Mouse (Mus musculus) heart, adult 2 months (tissue): ENCODE measurements around the gene Bnip2. TPM values are rescaled to one million over a fixed set of nuclear protein-coding genes. Genes with fewer than 3 reads are reported as not detected.

ENCODE experiments used
- DNase-seq, 2 experiments: peaks; one replicate each; pipeline ENCODE4 v3.0.0; 2021
- H3K27ac ChIP-seq: fragments of 200-600 bp; 2 replicates; pipeline ENCODE4 v1.8.1; 2022
- H3K27me3 ChIP-seq: fragments of 200-500 bp; 2 replicates; pipeline ENCODE4 v1.6.1; 2012; ENCODE audit warnings: mild to moderate bottlenecking, low read length, inconsistent platforms, mixed read lengths; ENCODE audit not compliant: control insufficient read depth, insufficient read depth
- H3K36me3 ChIP-seq: fragments of 200-500 bp; 2 replicates; pipeline ENCODE4 v1.6.1; 2012; ENCODE audit warnings: low read length, inconsistent platforms; ENCODE audit not compliant: control insufficient read depth, insufficient read depth
- H3K4me1 ChIP-seq: fragments of 200-500 bp; 2 replicates; pipeline ENCODE4 v1.6.1; 2011; ENCODE audit warnings: low read length; ENCODE audit not compliant: control insufficient read depth, insufficient read depth
- H3K4me3 ChIP-seq: fragments of 200-600 bp; 2 replicates; pipeline ENCODE4 v1.8.1; 2022
- H3K79me2 ChIP-seq: fragments of 200-500 bp; replicated peaks from 2 replicates; pipeline ENCODE4 v1.6.1; 2012; ENCODE audit warnings: mild to moderate bottlenecking, inconsistent platforms, low read length, moderate library complexity, mixed read lengths; ENCODE audit not compliant: control insufficient read depth, insufficient read depth
- H3K9ac ChIP-seq: fragments of 200-500 bp; 2 replicates; pipeline ENCODE4 v1.6.1; 2012; ENCODE audit warnings: low read depth, mild to moderate bottlenecking, control low read depth, inconsistent platforms, low read length, mixed read lengths
- CTCF ChIP-seq: fragments of 200-600 bp; IDR thresholded peaks from 2 replicates; pipeline ENCODE4 v1.8.1; 2022; ENCODE audit warnings: antibody characterized with exemption, mild to moderate bottlenecking, moderate library complexity
- EP300 ChIP-seq: fragments of 200-500 bp; IDR thresholded peaks from 2 replicates; pipeline ENCODE4 v1.6.1; 2011; ENCODE audit warnings: low read depth, low read length, control low read depth; ENCODE audit not compliant: insufficient read depth
- POLR2A ChIP-seq: fragments of 200-500 bp; IDR thresholded peaks from 2 replicates; pipeline ENCODE4 v1.6.1; 2011; ENCODE audit warnings: mild to moderate bottlenecking, low read depth, low read length, control low read depth; ENCODE audit not compliant: insufficient read depth
- WGBS: fragments of 180-500 bp; shearing (Covaris S2); methylation state at CpG from one replicate; pipeline ENCODE4 v1.1.7; 2018; 5-methylcytosine and 5-hydroxymethylcytosine counted together
- intact Hi-C: fragments of 180-260 bp; cut with DNase I; formaldehyde crosslinking; loops from one replicate; pipeline ENCODE4 v1.15.1; 2025
- polyA plus RNA-seq: library from polyadenylated mRNA; depleted of rRNA; stranded (reverse); fragments of >200 nt; gene quantifications from 2 replicates; pipeline ENCODE4 v1.2.3, GENCODE M21; 2012; rRNA removed
- total RNA-seq, 2 experiments: library from RNA; stranded (reverse); gene quantifications; 2 replicates each; pipeline ENCODE4 v1.2.3; 2021

Bnip2 gene
- total and polyA plus RNA-seq, 3 experiments, result 34.1 to 97.0 (median 96.7) TPM

DNA sequence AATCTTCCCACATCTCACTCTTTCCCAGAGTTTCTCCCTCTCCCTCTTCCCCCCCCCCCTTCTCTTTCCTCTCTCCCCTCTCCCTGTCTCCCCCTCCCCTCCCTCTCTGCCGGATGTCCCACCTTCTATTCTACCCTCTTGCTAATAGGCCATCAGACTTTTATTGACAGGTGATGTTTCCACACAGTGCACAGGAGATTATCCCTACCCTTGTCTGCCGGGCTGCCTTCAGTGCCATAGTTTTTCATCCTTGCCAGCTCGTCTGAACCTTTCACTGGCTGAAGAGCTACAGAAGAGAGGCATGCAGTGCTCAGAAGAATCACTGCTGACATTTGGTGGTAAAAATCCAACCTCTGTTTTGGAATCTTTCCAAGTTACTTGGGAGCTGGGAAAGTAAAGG is 64.1 kb downstream of the Bnip2 start:
- no peak overlapping the region for H3K9ac ChIP-seq
- no peak overlapping the region for H3K27ac ChIP-seq
- intact Hi-C loops, result no loop called here
- TF ChIP-seq POLR2A (no peak), CTCF (no peak), EP300 (no peak)
- no peaks in the 10 kb centered on the region for H3K4me1 ChIP-seq
- H3K4me3 ChIP-seq, result no peak overlapping the region
- no peak for DNase-seq
- H3K79me2 ChIP-seq, result no peaks in the 10 kb centered on the region
- WGBS, result 40% methylated on average over 3 of the region's 3 CpGs
- no peaks in the 10 kb centered on the region for H3K27me3 ChIP-seq
- no peaks in the 10 kb centered on the region for H3K36me3 ChIP-seq

Other genes starting within 250 kb of the Bnip2 start
- not detected for gene Foxb1, start 228.5 kb upstream of the Bnip2 start, total RNA-seq
- not detected in 2 replicates for gene Foxb1, start 228.5 kb upstream of the Bnip2 start, polyA plus RNA-seq
- gene Gtf2a2, start 23.1 kb downstream of the Bnip2 start, total RNA-seq, result 10 to 100 TPM; 53.7 to 54.7 TPM
- gene Gtf2a2, start 23.1 kb downstream of the Bnip2 start, polyA plus RNA-seq, result 23.3 and 37.5 TPM in 2 replicates
- gene Gcnt3, start 48.6 kb downstream of the Bnip2 start, total RNA-seq, result not detected
- gene Gcnt3, start 48.6 kb downstream of the Bnip2 start, polyA plus RNA-seq, result not detected in 2 replicates
- 10 to 100 TPM; 30.7 to 32.6 TPM for gene Fam81a, start 153.1 kb downstream of the Bnip2 start, total RNA-seq
- 7.0 and 9.0 TPM in 2 replicates for gene Fam81a, start 153.1 kb downstream of the Bnip2 start, polyA plus RNA-seq
- gene Myo1e, start 217.9 kb downstream of the Bnip2 start, total RNA-seq, result 10 to 100 TPM in 1 of 2 experiments, 1 to 10 TPM in 1; 8.5 to 11.3 TPM
- gene Myo1e, start 217.9 kb downstream of the Bnip2 start, polyA plus RNA-seq, result 3.9 and 5.8 TPM in 2 replicates